Mouse (Mus musculus) kidney, postnatal 14 days (tissue): Measurements from ENCODE around the gene Cdc42bpa.
A peak's percentile ranks its signal among the peaks of the same experiment; 100 is the strongest.
"Not testable (repeated sequence)": the region's sequence is repeated elsewhere in the genome, so short reads cannot be mapped to it uniquely, and the experiment has no call there.

Experiments
- DNase-seq: peaks from one replicate; pipeline ENCODE4 v3.0.0; 2022; ENCODE audit warnings: mixed read lengths

Gene Cdc42bpa

GRCm38 (mm10) chr1:179960882-179961698 lies 818 bp downstream of the Cdc42bpa start:
- no peak for DNase-seq

DNA sequence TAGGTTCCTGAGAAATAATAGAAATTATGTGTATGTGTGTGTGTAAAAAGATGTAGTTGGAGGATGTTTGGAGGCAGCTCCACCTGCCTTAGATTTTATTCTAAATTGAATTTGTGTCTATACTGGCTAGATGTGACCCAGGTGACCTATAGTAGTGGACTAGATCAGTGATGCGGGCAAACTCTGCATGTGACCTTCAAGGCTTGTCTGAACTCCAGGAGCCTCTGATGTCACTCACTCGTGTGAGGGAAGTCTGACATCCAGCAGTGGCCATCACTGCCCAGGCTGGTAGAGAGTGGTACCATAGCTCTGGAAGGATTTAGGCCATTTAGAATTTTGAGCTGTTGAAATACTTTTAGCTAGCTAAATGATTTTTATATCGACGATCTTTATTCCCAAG lies 1.5 kb downstream of the Cdc42bpa start:
- DNase-seq = peak; percentile 17

- DNase-seq = no peak
Observed at GRCm38 (mm10) chr1:179969776-179970428, 9.6 kb downstream of the Cdc42bpa start.

GRCm38 (mm10) chr1:179975021-179975420 lies 14.7 kb downstream of the Cdc42bpa start:
- DNase-seq = no peak

- no peak for DNase-seq
Observed at GRCm38 (mm10) chr1:179975645-179976275, 15.5 kb downstream of the Cdc42bpa start.

- no peak for DNase-seq
Observed at GRCm38 (mm10) chr1:179977437-179977836, 17.2 kb downstream of the Cdc42bpa start.

DNA sequence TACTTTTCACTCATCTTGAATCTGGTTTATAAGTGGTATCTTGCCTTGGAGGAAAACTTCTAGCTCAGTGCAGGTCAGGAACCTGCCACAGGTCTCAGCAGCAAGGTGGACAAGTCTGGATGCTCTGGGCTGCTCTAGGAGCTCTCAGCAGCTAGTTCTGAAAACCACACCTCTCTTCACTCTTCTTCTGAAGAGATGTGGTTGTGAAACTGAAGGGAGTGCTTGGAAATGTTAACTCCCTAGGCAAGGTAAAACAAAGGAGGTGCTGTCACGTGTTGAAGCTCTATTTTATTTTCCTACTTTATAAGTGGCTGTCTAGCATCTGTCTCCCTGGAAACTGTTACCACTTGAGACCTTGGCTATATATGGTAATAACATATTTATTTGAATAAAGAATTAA lies 18.5 kb downstream of the Cdc42bpa start:
- no peak for DNase-seq

DNA sequence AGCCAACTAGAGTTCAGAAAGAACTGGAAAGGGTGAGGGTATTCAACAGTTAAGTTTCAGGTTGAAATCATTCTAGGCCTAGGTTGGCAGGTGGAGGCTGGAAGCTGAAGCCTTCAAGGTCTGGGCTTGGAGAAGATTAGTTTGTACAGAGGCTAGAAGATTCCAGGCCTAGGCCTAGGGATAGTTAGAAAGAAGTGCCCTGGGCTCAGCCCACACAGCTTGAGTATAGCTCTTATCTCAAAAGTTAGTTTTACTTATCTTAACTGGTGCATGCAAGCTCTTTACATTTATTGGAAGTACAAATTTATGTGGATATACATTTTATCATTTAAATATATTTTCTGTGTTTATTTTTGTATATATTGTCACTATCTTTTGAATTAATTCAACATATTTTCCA lies 21.4 kb downstream of the Cdc42bpa start:
- DNase-seq = no peak

DNA sequence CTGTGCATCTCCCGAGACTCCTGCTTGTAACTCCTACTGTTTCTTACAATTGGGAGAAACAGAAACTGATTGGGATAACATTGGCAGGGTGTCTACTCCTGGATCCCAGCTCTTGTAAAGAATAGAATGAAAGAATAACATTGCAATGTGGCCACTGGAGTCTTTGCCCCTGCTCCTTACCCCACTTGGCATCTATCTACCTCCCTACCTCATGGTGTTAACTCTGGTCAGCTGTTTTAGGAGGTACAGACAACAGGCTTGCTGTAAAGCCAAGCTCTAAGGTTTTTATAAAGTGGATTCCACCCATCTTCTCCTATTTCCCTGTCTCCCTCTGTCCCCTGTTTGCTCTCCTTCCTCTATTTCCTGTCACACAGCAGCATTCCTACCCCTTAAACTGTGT lies 21.9 kb downstream of the Cdc42bpa start:
- DNase-seq = no peak

DNA sequence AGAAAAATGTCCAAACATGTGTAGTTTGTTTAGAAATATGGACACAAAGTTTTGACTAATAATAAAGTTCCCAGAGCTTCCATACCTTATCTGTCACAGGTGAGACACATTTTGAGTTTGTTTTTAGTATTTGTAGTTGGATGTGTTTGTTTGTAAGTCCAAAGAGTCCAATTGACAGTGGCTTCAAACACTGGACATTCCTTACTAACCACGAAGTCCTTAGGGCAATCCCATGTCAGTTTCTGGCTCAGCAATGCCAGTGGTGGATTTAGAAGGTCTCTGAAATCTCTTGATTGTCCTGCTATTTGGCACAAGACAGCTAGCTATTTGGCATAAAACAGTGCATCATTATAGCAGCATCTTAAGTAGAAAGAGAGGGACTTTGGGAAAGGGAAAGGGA lies 22.7 kb downstream of the Cdc42bpa start:
- no peak for DNase-seq

GRCm38 (mm10) chr1:179984171-179984570 lies 23.9 kb downstream of the Cdc42bpa start:
- no peak for DNase-seq

DNA sequence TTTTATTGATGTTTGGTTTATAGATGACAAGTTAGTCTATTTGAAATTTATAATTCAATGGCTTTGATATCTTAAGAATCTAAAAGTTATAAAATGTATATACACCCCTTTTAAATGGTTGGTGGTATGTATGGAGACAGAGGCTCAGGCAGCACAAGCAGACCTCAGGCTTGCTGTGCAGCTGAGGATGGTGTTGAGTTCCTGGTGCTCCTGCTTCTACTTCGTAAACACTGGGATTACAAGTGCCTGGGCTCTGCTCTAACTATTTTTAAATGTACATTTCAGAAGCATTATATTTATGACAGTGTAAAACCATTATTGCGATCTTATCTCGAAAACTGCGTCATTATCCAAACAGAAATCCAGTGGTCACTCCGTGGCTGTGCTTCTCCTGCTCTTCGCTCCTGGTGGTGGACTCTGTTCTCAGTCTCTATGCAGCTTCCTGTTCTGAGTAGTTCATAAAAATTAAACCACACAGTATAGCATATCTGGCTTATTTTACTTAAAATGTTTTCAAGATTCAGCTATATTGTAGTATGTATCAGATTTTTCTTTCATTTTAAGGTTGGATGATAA lies 31.5 kb downstream of the Cdc42bpa start:
- DNase-seq = no peak

GRCm38 (mm10) chr1:179992255-179992654 lies 32.0 kb downstream of the Cdc42bpa start:
- no peak for DNase-seq

DNA sequence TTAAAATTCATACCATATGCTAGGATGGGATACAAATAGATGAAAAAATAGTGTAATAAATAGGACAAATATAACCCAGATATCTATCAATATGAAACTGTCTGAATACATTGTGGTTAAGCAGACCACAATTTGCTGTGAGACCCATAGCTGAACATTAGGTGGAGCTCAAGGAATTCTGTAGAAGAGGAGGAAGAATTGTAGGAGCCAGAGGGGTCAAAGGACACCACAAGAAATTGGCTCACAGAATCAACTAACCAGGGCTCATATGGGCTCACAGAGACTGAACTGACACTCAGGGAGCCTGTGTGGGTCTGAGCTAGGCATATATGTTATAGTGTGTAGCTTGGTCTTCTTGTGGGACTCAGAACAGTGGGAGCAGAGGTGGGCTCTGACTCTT lies 47.8 kb downstream of the Cdc42bpa start:
- peak; percentile 45 for DNase-seq

DNA sequence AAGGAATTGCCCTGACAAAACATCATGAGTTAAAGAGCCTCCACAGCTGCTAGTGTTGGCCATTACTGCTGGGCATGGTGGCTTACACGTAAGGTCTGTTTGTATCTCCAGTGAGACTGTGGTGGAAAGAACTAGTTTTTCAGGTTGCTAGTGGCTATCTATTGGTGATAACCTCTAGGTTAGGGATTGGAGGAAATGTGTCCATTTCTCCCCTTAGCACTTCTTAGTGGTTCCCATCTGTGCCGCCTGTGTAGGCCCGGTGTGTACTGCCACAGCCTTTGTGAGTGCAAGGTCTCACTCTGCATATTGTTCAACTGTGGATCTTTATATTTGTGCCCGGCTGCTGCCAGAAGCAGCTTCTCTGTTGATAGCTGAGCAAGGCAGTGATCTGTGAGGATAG lies 53.2 kb downstream of the Cdc42bpa start:
- no peak for DNase-seq

DNA sequence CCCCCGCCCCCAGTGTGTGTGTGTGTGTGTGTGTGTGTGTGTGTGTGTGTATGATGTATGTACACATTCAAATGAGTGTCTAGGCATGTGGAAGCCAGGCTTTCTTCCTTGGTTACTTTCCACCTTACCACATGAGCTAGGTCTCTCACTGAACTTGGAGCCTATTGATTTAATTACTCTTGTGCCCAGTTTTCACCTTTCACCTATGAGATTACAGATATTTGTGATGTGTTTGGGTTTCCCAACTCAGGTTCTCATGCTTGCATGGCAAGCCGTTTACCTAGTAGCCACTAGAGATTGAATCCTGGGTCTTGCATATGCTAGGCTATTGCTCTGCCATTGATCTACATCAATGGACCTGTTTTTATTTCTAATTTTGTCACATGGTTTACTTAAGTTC lies 57.9 kb downstream of the Cdc42bpa start:
- DNase-seq = no peak

DNA sequence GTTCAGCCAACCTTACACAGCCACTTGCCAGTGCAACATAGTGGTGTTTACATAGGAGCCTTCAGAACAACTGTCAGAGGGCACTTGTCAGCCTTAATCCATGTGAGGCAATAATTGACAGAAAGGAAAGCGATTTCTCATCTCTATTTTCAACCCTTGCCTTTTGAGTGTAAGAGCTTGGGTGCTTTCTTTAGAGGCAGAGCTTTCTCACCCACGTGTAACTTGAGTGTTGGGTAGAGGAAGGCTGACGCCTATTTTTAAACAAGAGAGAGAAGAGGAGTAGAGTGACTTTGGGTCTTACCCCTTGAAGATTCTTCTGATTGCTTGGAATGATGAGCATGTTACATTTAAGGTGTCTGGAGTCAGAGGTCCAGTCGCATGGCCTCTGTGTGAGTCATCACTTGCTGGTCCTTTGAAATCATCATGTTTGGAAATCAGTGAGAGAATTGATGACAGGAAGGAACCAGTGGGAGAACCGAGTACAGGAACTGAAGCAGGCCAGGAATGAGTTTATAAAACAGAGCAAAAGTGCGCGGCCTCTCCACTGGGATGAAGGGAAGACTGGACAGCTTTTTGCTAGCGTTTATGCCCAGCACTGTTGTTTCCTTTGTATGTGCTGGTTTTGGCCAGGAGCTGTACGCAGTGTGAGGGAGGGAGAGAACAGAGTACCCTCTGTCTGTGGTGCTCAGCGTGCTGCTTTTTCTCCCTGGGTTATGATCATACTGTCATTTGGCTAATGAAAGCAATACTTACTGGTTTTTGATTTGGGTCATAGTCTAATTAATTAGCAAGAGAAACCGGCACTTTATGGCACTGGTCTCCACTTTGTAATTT lies 61.4 kb downstream of the Cdc42bpa start:
- no peak for DNase-seq

GRCm38 (mm10) chr1:180023512-180023911 lies 63.2 kb downstream of the Cdc42bpa start:
- DNase-seq = no peak

DNA sequence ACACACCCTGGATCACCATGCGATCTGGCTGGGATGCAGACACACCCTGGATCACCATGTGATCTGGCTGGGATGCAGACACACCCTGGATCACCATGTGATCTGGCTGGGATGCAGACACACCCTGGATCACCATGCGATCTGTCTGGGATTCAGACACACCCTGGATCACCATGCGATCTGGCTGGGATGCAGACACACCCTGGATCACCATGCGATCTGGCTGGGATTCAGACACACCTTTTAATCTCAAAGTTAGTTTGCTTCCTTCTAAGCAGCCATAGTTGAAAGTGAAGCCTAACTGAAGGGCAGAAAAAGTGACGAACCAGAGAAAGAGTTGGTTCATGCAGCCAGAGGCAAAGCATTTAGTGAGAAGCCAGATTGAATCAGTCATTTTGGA lies 69.6 kb downstream of the Cdc42bpa start:
- not testable (repeated sequence) for DNase-seq

DNA sequence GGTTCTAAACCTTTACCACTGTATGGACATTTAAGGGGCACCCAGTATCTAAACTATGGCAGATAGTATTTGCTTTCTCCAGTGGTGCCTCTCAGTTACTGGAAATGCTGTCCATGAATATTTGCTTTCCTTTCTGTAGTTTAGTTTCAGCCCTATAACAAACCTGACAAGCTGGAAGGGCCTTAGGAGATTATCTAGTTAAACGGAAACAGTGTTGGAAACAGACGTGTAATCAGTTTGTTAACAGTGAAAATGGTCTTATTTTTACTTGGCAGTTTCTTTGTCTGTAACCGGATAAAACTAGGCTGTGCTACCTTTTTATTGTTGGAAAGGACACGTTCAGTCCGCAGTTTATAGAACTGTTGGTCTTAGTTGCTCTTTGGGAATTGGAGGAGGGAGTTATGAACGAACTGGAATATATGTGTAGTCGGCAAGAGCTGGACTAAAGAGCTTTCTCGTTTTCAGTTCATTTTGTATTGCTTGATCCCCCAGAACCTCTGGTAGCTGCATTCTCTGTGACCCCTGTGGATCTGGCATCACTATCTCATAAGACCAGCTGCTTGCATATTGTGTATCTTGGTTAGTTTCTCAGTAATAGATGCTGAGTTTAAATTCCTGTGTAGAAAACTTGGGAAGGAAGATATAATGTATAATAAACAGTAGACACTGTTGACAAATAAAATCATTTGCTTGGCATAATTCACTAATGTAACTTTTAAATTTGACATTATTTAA lies 70.5 kb downstream of the Cdc42bpa start:
- DNase-seq = no peak

GRCm38 (mm10) chr1:180031705-180032548 lies 71.7 kb downstream of the Cdc42bpa start:
- no peak for DNase-seq
